ENCODE assay signal across 9 mouse cellular contexts in genomic region chr3:144107664-144108063, GRCm38 (mm10).
DNase-seq lines count a peak whose midpoint lies in the region; ATAC-seq and TF ChIP-seq lines count a peak whose summit lies in the region.
"Had no signal": no experiment of that assay in that cellular context is flagged by ENCODE, and none has a peak within 500 bp of the region (broad histone marks: within the 10 kb centered on the region; RNA-seq: fewer than 3 reads in every experiment).

No protein-coding gene starts in this region.

- H3K4me1 ChIP-seq in neural tube, embryonic 13.5 days (replicated peaks): peaks cover 18% of the 10 kb centered on the region
- no peaks in the 10 kb centered on the region for H3K4me1 ChIP-seq in lung, adult 2 months (ENCODE audit: control insufficient read depth, insufficient read depth, low read length)
- peaks cover 4% of the 10 kb centered on the region for H3K4me1 ChIP-seq in liver, postnatal 0 days (ENCODE audit: insufficient read depth)
- no peaks in the 10 kb centered on the region for H3K4me1 ChIP-seq in lung, postnatal 0 days (ENCODE audit: insufficient read depth, low read depth, low read length)

- intact Hi-C loops in left cerebral cortex, postnatal 14 days (cut with DNase I): no loop called here

- no peak overlapping the region for H3K4me3 ChIP-seq in neural tube, embryonic 13.5 days
- H3K4me3 ChIP-seq in lung, adult 2 months (replicated peaks; ENCODE audit: extremely low read depth, low read depth, low read length): no peak overlapping the region
- no peak overlapping the region for H3K4me3 ChIP-seq in liver, postnatal 0 days (ENCODE audit: low read depth, low read length)
- no peak overlapping the region for H3K4me3 ChIP-seq in lung, postnatal 0 days (ENCODE audit: low read depth, low read length)

- DNase-seq in neural tube, embryonic 10.5 days (ENCODE audit: extremely low spot score, low spot score): no peak
- peak; percentile 12 to 13 for DNase-seq in frontal cortex, postnatal 14 days (ENCODE audit: low spot score in 2 of 2)
- peak; percentile 13 to 15 for DNase-seq in left cerebral cortex, postnatal 14 days (ENCODE audit: low spot score in 2 of 2)
- DNase-seq in testis, postnatal 10 days (ENCODE audit: low spot score): no peak
- no peak for DNase-seq in lung, adult 2 months
- no peak for DNase-seq in liver, postnatal 0 days
- no peak for DNase-seq in lung, postnatal 0 days (ENCODE audit: low spot score)

- H3K36me3 ChIP-seq in neural tube, embryonic 13.5 days: no peaks in the 10 kb centered on the region
- no peaks in the 10 kb centered on the region for H3K36me3 ChIP-seq in liver, postnatal 0 days (replicated peaks; ENCODE audit: insufficient read depth, low read length)
- H3K36me3 ChIP-seq in lung, postnatal 0 days (ENCODE audit: insufficient read depth, low read length): no peaks in the 10 kb centered on the region
- H3K36me3 ChIP-seq: G1E had no signal

- no peak for TF ChIP-seq POLR2A in lung, adult 2 months (IDR thresholded peaks at IDR 0.05; ENCODE audit: borderline replicate concordance, extremely low read depth, low read depth, low read length)

- TF ChIP-seq CTCF in lung, adult 2 months (IDR thresholded peaks at IDR 0.05; ENCODE audit: insufficient read depth, low read length): no peak
- no peak for TF ChIP-seq CTCF in liver, postnatal 0 days (IDR thresholded peaks at IDR 0.05; ENCODE audit: low read depth)
- no peak for TF ChIP-seq CTCF in lung, postnatal 0 days (IDR thresholded peaks at IDR 0.05)

- 0 out of 2 replicates have a peak overlapping the region, but pooled peaks have one; percentile 4 for H3K27ac ChIP-seq in neural tube, embryonic 13.5 days (replicated peaks)
- no peak overlapping the region for H3K27ac ChIP-seq in liver, postnatal 0 days (ENCODE audit: low read depth)
- H3K27ac ChIP-seq in lung, postnatal 0 days (ENCODE audit: low read length): no peak overlapping the region

- peak; percentile 75; the same call in 1 of the 2 replicates for ATAC-seq in neural tube, embryonic 13.5 days (ENCODE audit: low read depth)
- no peak for ATAC-seq in liver, postnatal 0 days
- ATAC-seq in lung, postnatal 0 days: no peak

- no peak overlapping the region for H3K4me2 ChIP-seq in neural tube, embryonic 13.5 days
- no peak overlapping the region for H3K4me2 ChIP-seq in liver, postnatal 0 days (ENCODE audit: low read depth, low read length)
- no peak overlapping the region for H3K4me2 ChIP-seq in lung, postnatal 0 days (replicated peaks; ENCODE audit: low read depth, low read length)

- TF ChIP-seq EP300 in liver, postnatal 0 days (IDR thresholded peaks at IDR 0.05; ENCODE audit: low read depth): no peak
- no peak for TF ChIP-seq EP300 in lung, postnatal 0 days (IDR thresholded peaks at IDR 0.05)

- WGBS in neural tube, embryonic 13.5 days: 41% methylated on average over 7 of the region's 7 CpGs
- WGBS in lung, adult 2 months: 76% methylated on average over 7 of the region's 7 CpGs
- WGBS in liver, postnatal 0 days (ENCODE audit: insufficient replicate concordance): 75% methylated on average over 7 of the region's 7 CpGs
- WGBS in lung, postnatal 0 days: 76% methylated on average over 7 of the region's 7 CpGs

- no peak overlapping the region for H3K9ac ChIP-seq in neural tube, embryonic 13.5 days
- H3K9ac ChIP-seq in liver, postnatal 0 days (replicated peaks): no peak overlapping the region
- H3K9ac ChIP-seq in lung, postnatal 0 days (replicated peaks; ENCODE audit: low read depth): no peak overlapping the region

- no peaks in the 10 kb centered on the region for H3K27me3 ChIP-seq in neural tube, embryonic 13.5 days
- no peaks in the 10 kb centered on the region for H3K27me3 ChIP-seq in liver, postnatal 0 days (ENCODE audit: insufficient read depth, low read length)
- H3K27me3 ChIP-seq in lung, postnatal 0 days (replicated peaks; ENCODE audit: insufficient read depth, low read length): no peaks in the 10 kb centered on the region

- no peaks in the 10 kb centered on the region for H3K9me3 ChIP-seq in neural tube, embryonic 13.5 days
- no peaks in the 10 kb centered on the region for H3K9me3 ChIP-seq in liver, postnatal 0 days (ENCODE audit: low read length)
- no peaks in the 10 kb centered on the region for H3K9me3 ChIP-seq in lung, postnatal 0 days (ENCODE audit: low read length)

Comparison
In these comparisons a context has a peak if more than half of its experiments do, and no peak if none do; other contexts are left out.
1. DNase-seq: peak in frontal cortex, postnatal 14 days (2 of 2) and left cerebral cortex, postnatal 14 days (2 of 2); none in neural tube, embryonic 10.5 days (single experiment), testis, postnatal 10 days (single experiment), lung, adult 2 months (single experiment), liver, postnatal 0 days (single experiment) and lung, postnatal 0 days (single experiment).